Mouse (Mus musculus) embryonic facial prominence, embryonic 11.5 days (tissue): ENCODE measurements around the gene Zfp697. TPM values are rescaled to one million over a fixed set of nuclear protein-coding genes. Genes with fewer than 3 reads are reported as not detected.
"Not testable (repeated sequence)": the region's sequence is repeated elsewhere in the genome, so short reads cannot be mapped to it uniquely, and the experiment has no call there.

Experiments used
- ATAC-seq: fragments of 200-750 bp; cut with Nextera tagmentation; replicated peaks from 2 replicates; pipeline ENCODE4 v1.8.0; 2017; ENCODE audit warnings: low read depth; ENCODE audit not compliant: insufficient number of reproducible peaks, low FRiP score, low TSS enrichment
- DNase-seq: peaks from one replicate; pipeline ENCODE4 v3.0.0-alpha.2; 2015; ENCODE audit warnings: low spot score
- H3K27ac ChIP-seq: fragments of 300-500 bp; sonication (generic); replicated peaks from 2 replicates; pipeline ENCODE4 v1.5.1; 2014; ENCODE audit warnings: mild to moderate bottlenecking, low read depth, low read length, control low read depth
- H3K27me3 ChIP-seq: fragments of 300-500 bp; sonication (generic); 2 replicates; pipeline ENCODE4 v1.6.1; 2014; ENCODE audit warnings: mild to moderate bottlenecking, low read length, moderate library complexity, mixed read lengths; ENCODE audit not compliant: control insufficient read depth, insufficient read depth
- H3K36me3 ChIP-seq: fragments of 300-500 bp; sonication (generic); replicated peaks from 2 replicates; pipeline ENCODE4 v1.6.1; 2014; ENCODE audit warnings: low read depth, mild to moderate bottlenecking, low read length, moderate library complexity, mixed read lengths; ENCODE audit not compliant: control insufficient read depth, insufficient read depth
- H3K4me1 ChIP-seq: fragments of 300-500 bp; sonication (generic); 2 replicates; pipeline ENCODE4 v1.6.1; 2014; ENCODE audit warnings: low read length, mixed read lengths; ENCODE audit not compliant: control insufficient read depth, insufficient read depth
- H3K4me2 ChIP-seq: fragments of 300-500 bp; sonication (generic); 2 replicates; pipeline ENCODE4 v1.6.1; 2014; ENCODE audit warnings: low read depth, mild to moderate bottlenecking, control low read depth, low read length, moderate library complexity
- H3K4me3 ChIP-seq: fragments of 300-500 bp; sonication (generic); 2 replicates; pipeline ENCODE4 v1.5.1; 2014; ENCODE audit warnings: low read depth, low read length, control low read depth
- H3K9ac ChIP-seq: fragments of 300-500 bp; sonication (generic); replicated peaks from 2 replicates; pipeline ENCODE4 v1.6.1; 2014; ENCODE audit warnings: mild to moderate bottlenecking, control low read depth, low read length
- H3K9me3 ChIP-seq: fragments of 300-500 bp; sonication (generic); replicated peaks from 2 replicates; pipeline ENCODE4 v1.6.1; 2016; ENCODE audit warnings: mild to moderate bottlenecking, low read length, inconsistent platforms, mixed read lengths; ENCODE audit not compliant: control insufficient read depth
- WGBS: fragments of 180-500 bp; shearing (Covaris S2); extraction: QIAGEN DNeasy Blood & Tissue Kit; methylation state at CpG from one replicate; pipeline ENCODE4 v1.1.7; 2014; 5-methylcytosine and 5-hydroxymethylcytosine counted together
- polyA plus RNA-seq: library from polyadenylated mRNA; unstranded; fragments of >200 nt; fragmentation: Nextera tagmentation; extraction: Ambion mirVana; gene quantifications from 2 replicates; pipeline ENCODE4 v1.2.1, GENCODE M21; 2014

The Zfp697 gene
- polyA plus RNA-seq, 1 experiment from 2014 or later: 9.7 TPM

DNA sequence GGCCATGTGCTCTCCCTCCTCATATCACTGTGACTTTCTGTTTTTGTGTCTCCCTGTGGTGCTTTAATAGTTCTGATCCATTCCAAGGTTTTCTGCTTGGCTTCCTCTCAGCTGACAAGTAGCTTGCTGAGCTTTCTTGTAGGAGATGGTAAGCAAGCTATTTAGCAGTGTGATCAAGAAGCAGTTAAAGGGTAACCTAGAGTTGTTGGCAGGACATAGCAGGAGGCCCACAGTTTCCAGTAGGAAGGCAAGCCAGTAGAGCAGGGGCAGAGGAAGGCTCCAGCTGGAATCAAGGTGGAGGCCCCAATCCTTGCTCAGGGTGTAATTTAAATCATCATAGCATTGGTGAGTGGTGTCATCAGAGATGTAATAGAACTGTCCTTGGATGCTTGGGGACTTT, 298.5 kb downstream of the Zfp697 start:
- no peak overlapping the region for H3K4me2 ChIP-seq
- no peak overlapping the region for H3K27ac ChIP-seq
- no peak overlapping the region for H3K9ac ChIP-seq
- H3K4me1 ChIP-seq: no peaks in the 10 kb centered on the region
- no peaks in the 10 kb centered on the region for H3K9me3 ChIP-seq
- H3K4me3 ChIP-seq: no peak overlapping the region
- DNase-seq: no peak
- no peak for ATAC-seq
- no peaks in the 10 kb centered on the region for H3K27me3 ChIP-seq
- H3K36me3 ChIP-seq: no peaks in the 10 kb centered on the region

DNA sequence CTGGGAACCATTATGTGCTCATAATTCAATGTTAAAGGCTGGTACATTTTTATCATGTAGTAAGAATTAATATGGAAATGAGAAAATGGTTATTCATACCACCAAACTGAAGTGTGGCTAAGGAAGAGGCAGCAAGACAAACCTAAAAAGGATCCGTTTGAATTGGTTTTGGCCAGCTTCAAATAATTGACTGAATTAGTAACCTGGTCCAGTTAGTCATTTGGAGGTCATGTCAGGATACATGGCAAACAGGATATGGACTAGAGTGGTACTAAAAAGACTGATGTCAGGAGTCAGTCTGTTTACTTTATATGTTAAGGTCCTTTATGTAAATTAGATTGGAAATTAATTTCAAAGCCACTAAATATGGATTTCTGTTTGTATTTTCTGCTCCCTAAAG, 300.1 kb downstream of the Zfp697 start:
- WGBS: 77% methylated on average over 1 of the region's 1 CpGs
- DNase-seq (no peak), ATAC-seq (no peak)
- Histone ChIP-seq H3K4me2 (no peak overlapping the region), H3K9me3 (no peaks in the 10 kb centered on the region), H3K4me3 (no peak overlapping the region), H3K36me3 (no peaks in the 10 kb centered on the region), H3K27me3 (no peaks in the 10 kb centered on the region), H3K27ac (no peak overlapping the region), H3K9ac (no peak overlapping the region), H3K4me1 (no peaks in the 10 kb centered on the region)

DNA sequence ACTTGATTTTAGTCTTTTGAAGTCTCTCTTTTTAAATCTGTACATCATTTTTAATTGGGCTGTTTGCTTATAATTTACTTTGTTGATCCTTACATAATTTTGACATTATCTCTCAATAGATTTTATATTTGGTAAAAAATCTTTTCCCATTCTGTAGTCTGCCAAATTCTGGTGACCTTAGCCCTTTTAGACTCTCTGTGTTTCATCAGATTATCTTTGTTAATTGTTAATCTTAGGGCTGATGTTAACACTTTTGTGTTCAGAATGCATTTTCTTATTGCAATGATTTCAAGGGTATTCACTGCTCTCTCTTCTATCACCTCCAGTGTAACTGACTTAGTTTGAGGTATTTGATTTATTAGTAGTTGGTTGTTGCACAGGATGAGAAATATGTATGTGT, 338.5 kb downstream of the Zfp697 start:
- ATAC-seq (no peak), DNase-seq (no peak)
- no peaks in the 10 kb centered on the region for H3K4me1 ChIP-seq
- H3K9ac ChIP-seq: no peak overlapping the region
- H3K27me3 ChIP-seq: no peaks in the 10 kb centered on the region
- H3K4me2 ChIP-seq: no peak overlapping the region
- no peaks in the 10 kb centered on the region for H3K36me3 ChIP-seq
- H3K4me3 ChIP-seq: no peak overlapping the region
- H3K27ac ChIP-seq: no peak overlapping the region
- H3K9me3 ChIP-seq: no peaks in the 10 kb centered on the region

DNA sequence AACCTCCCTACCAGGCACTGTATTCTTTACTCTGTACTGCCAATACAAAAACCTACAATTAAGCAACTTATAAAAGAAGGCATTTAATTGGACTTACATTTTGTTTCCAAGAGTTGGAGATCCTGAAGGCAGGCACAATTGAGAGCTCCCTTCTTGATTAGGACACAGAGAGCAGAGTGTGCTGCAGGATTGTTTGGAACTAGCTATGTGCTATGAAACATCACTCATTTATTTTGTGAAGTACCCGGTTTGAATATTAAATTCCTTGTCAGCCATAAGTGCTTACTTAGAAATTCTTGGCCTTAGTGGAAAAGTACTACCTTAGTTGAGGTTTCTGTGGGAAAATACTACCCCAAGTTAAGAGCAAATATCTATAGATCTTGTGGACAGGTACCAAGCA, 342.1 kb downstream of the Zfp697 start, which contains the start of gene Hsd3b2:
Gene Hsd3b2 (minus strand): TSS at position 168 of the 400 bp plus-strand sequence.
- Histone ChIP-seq H3K4me2 (no peak within 1 kb of the TSS), H3K36me3 (no peaks in the 10 kb centered on the region), H3K27me3 (no peaks in the 10 kb centered on the region), H3K4me1 (no peaks in the 10 kb centered on the region), H3K27ac (no peak within 1 kb of the TSS), H3K9me3 (no peaks in the 10 kb centered on the region), H3K4me3 (no peak within 1 kb of the TSS), H3K9ac (no peak within 1 kb of the TSS)
- DNase-seq (no peak), ATAC-seq (no peak)
- WGBS: 77% methylated on average over 1 of the region's 1 CpGs

DNA sequence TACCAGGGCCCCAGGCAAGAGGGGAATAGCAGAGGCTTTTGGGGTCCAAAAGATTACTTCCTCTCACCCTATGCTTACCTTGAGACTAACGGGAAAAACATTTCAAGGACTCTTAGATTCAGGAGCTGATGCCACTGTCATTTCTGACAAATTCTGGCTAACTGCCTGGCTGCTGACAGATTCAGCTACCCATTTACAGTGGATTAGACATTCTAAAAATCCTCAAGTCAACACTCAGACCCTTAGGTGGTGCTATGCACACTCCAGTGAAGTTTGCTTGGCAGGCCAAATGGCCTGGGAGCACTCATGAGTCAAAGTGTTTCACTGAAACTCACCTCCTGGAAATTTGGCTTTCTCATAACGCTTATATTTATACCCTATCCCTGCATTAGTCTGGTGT, 344.0 kb downstream of the Zfp697 start:
- WGBS: 72% methylated on average over 2 of the region's 2 CpGs

DNA sequence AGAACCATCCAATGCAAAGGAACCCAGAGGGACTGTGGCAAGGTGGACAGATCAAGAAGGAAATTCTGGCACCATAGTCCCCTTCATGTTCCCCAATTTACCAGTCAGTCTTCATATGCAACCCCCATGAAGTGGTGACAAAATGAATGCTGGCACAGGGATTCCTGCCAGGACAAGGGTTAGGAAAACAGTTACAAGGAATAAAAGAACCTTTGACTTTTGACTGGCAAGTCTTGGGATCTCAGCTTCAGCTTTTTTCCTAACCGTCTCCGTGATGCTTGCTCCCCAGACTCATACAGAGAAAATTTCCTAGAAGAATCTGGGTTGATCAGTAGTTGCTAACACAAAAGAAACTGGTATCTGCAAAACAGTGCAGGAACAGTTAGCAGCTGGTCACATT, 351.5 kb downstream of the Zfp697 start:
- ATAC-seq (no peak), DNase-seq (no peak)
- Histone ChIP-seq H3K27me3 (no peaks in the 10 kb centered on the region), H3K4me2 (no peak overlapping the region), H3K4me1 (no peaks in the 10 kb centered on the region), H3K36me3 (no peaks in the 10 kb centered on the region), H3K9me3 (no peaks in the 10 kb centered on the region), H3K9ac (no peak overlapping the region), H3K4me3 (no peak overlapping the region), H3K27ac (no peak overlapping the region)
- 77% methylated on average over 2 of the region's 2 CpGs for WGBS

More for the DNA sequence above, 344.0 kb downstream of the Zfp697 start:
- H3K4me2 ChIP-seq: no peak overlapping the region
- H3K4me3 ChIP-seq: no peak overlapping the region
- no peak for DNase-seq
- H3K27me3 ChIP-seq: no peaks in the 10 kb centered on the region
- no peaks in the 10 kb centered on the region for H3K4me1 ChIP-seq
- H3K9ac ChIP-seq: no peak overlapping the region
- no peak for ATAC-seq
- no peaks in the 10 kb centered on the region for H3K9me3 ChIP-seq
- H3K27ac ChIP-seq: no peak overlapping the region
- no peaks in the 10 kb centered on the region for H3K36me3 ChIP-seq

DNA sequence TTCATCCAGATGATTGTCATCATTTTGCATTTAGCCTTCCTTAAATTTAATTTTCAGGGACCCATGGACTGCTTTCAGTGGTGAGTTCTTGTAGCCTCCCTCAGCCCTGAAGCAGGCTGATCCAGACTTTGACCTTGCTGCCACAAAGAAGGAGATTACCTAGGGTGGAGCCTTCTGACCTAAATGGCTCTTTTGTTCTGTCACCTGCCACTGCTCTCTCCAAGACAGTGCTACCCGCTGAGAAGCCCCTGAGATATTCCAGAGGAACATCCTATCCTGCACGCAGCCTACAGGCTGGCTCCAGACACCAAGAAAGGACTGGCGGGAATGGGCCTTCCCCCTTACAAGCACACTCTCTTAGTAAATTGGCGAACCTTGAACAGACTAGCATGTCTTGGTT, 352.1 kb downstream of the Zfp697 start:
- H3K27ac ChIP-seq: no peak overlapping the region
- no peaks in the 10 kb centered on the region for H3K4me1 ChIP-seq
- no peak for ATAC-seq
- no peaks in the 10 kb centered on the region for H3K27me3 ChIP-seq
- WGBS: 48% methylated on average over 4 of the region's 4 CpGs
- no peaks in the 10 kb centered on the region for H3K9me3 ChIP-seq
- H3K4me2 ChIP-seq: no peak overlapping the region
- no peak overlapping the region for H3K9ac ChIP-seq
- no peak overlapping the region for H3K4me3 ChIP-seq
- H3K36me3 ChIP-seq: no peaks in the 10 kb centered on the region
- no peak for DNase-seq

DNA sequence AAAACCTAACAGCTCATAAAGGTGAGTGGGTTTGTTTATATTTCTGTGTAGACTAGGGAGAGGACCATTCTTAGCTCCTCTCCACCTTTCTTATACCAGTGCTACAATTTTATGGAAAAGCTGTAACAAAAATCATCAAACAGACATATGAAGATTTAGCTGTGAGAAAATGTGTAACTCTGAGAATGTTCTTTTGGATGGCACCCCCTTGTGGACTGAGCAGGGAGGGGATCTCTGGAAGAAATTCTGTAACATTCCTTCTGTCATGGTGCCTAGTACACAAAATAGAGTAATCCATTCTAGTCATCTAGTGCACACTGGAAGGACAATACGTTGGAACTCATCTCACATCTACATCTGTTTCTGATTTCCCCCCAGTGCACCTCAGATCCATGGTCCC, 358.8 kb downstream of the Zfp697 start:
- not testable (repeated sequence) for DNase-seq, H3K9me3 ChIP-seq, H3K27ac ChIP-seq, H3K9ac ChIP-seq, H3K36me3 ChIP-seq, H3K4me3 ChIP-seq, H3K27me3 ChIP-seq, H3K4me1 ChIP-seq, H3K4me2 ChIP-seq, ATAC-seq
- whole genome bisulfite sequencing: 55% methylated on average over 1 of the region's 1 CpGs
